Mouse (Mus musculus): ENCODE data around the gene Cst13.

Cst13 gene

DNA sequence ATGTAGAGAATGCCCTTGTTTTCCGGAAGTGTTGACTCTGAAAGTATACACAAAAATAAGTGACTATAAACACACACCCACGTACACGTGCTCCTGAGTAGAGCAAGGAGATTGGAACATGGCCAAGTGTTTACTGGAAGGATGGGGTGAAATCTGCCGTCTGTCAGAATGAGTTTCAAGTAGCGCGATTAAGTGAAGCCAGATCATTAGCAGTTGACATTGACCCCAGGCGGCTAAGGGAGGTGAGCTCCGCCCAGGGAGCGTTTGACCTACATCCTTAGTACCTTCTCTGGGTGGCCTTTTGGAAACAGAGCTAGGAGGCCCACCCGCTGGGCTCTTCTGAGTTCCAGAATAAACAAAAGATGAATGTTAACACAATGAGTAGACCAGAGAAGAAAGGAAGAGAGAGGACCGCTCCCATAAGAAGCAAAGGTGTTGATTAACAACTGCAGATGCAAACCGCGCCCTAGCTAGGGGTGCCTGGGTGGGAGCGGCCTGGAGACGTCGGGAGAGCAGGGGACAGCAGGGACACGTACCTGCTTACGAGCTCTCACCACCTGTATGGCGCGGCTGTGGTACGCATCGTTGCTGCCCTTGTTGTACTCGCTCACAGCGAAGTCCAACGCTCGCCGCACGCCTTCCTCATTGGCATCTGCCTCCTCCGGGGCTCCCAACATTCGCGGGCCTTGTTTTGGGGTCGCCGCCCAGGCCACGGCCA, 54.9 kb downstream of the Cst13 start:
- DNase-seq (ENCODE audit: low read depth in 2 of 2, low spot score in 2 of 2): no peak

DNA sequence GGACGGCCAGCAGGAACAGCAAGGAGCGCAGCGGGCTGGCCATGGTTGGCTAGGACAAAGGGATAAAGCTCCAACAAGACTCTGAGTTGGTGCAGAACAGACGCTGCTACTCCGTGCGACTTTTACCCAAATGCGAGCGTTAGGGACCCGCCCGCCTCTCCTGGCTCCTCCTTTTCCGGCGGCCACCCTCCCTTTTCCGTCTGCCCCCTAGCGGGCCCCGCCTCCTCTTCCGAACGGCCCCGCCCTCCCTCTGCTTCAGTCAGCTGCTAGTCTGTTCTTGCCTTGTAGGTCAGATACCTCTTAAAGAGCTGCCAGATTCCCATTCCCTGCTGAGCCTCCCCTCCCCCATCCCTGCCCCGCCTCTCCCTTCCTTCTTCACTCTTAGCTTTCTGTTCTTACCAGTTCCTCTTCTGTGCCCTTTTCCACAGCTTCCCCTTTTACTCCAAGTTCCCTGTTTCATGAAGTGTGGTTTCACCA, 55.5 kb downstream of the Cst13 start, which contains the start of gene Cst3:
TSS of gene Cst3 (minus strand) at position 358 of the 477 bp plus-strand sequence.
- peak; percentile 76 to 80 for DNase-seq (ENCODE audit: low read depth in 2 of 2, low spot score in 2 of 2)

DNA sequence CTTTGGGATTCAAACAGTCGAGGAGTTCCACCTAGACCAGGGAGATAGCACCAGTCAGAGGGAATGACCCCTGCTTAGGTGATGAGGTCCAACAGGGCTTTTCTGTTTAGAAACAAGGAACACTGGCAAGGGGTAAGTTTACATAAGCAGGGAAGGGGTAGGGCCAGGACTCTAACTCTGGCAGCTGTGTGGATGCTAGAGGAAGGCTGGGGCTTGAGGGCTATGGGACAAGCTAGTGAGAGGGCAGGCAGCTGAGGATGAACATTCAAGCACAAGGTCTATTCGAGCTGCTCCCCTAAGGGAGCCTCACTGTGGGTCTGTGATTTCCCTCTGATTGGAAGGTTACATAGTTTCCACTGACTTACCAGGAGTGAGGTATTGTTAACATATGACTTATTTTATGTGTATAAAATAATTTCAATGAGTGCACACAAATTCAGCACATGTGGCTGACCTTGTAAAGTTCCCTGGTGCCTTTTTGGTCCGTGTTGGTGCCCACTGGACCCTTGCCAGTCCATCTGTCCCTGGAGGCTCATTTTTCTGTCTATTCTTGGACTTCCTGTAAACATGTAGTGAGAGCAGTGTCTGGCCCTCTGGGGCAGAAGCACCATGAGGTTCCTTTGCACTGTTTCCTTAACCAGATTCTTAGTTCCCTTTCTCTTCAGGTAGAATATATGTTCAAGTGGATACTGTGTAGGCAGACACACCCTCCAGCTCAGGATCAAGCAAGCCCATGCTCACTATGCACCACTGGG, 57.3 kb downstream of the Cst13 start:
- no peak for DNase-seq (ENCODE audit: low read depth in 2 of 2, low spot score in 2 of 2)

DNA sequence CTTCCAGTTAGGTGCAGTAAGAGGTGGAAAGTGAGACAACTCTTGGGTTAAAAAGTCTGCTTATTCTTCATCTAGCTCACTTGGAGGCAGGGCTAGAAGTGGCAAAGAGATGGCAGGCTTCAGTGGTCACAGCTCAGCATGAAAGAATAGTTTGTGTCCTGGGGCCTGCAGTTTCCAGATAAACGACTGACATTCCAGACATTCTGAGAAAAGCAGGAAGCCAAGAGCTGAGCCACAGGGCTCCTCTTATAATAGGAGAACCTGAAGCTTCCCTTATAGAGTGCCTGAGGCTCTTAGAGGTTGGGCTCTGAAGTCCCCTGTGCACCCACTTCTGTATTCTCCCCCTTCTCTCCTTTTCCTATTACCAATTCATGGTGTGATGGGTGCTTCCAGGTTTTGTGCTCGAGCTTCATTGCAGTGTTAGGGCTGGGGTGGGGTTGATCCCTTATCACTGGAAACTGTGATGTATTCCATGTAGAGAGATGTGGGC, 58.8 kb downstream of the Cst13 start:
- DNase-seq (ENCODE audit: low read depth in 2 of 2, low spot score in 2 of 2): no peak

DNA sequence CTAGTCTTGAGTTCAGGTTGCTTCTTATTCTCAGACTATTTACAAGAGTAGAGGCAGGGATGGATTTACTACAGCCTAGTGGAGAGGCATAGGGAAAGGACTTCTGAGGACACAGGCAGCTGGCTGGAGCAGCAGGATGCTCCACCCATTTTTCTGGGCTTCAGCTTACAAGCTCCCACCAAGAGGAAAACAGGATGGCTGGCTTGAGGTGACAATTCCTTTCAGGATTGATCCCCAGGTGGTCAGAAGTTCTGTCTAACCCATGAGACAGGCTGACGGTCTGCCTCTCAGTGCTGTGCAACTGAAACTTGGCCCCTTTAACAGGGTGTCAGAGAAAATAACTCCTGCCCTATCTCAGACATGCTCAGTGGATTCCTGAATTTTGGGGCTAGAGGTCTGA, 59.3 kb downstream of the Cst13 start:
- DNase-seq (ENCODE audit: low read depth in 2 of 2, low spot score in 2 of 2): no peak

Measured in CD8-positive naive resting alpha-beta T cell, adult 2 months (primary cell).